Mouse (Mus musculus) hindbrain, embryonic 12.5 days (tissue): ENCODE results near the gene Erbb4. TPM values are rescaled to one million over a fixed set of nuclear protein-coding genes. Genes with fewer than 3 reads are reported as not detected.
A peak's percentile ranks its signal among the peaks of the same experiment; 100 is the strongest.

Experiments
- ATAC-seq: fragments of 200-750 bp; cut with Nextera tagmentation; 2 replicates; pipeline ENCODE4 v1.8.0; 2017; ENCODE audit warnings: moderate TSS enrichment; ENCODE audit not compliant: low FRiP score
- H3K27ac ChIP-seq: fragments of 300-500 bp; sonication (generic); 2 replicates; pipeline ENCODE4 v1.5.1; 2016; ENCODE audit warnings: mild to moderate bottlenecking
- H3K27me3 ChIP-seq: fragments of 300-500 bp; sonication (generic); 2 replicates; pipeline ENCODE4 v1.6.1; 2016; ENCODE audit warnings: mild to moderate bottlenecking
- H3K36me3 ChIP-seq: fragments of 300-500 bp; sonication (generic); 2 replicates; pipeline ENCODE4 v1.6.1; 2016; ENCODE audit warnings: mild to moderate bottlenecking
- H3K4me1 ChIP-seq: fragments of 300-500 bp; sonication (generic); 2 replicates; pipeline ENCODE4 v1.6.1; 2016
- H3K4me2 ChIP-seq: fragments of 300-500 bp; sonication (generic); replicated peaks from 2 replicates; pipeline ENCODE4 v1.6.1; 2016; ENCODE audit warnings: mild to moderate bottlenecking
- H3K4me3 ChIP-seq: fragments of 300-500 bp; sonication (generic); 2 replicates; pipeline ENCODE4 v1.5.1; 2016; ENCODE audit warnings: mild to moderate bottlenecking
- H3K9ac ChIP-seq: fragments of 300-500 bp; sonication (generic); 2 replicates; pipeline ENCODE4 v1.6.1; 2016; ENCODE audit warnings: mild to moderate bottlenecking, moderate library complexity
- H3K9me3 ChIP-seq: fragments of 300-500 bp; sonication (generic); replicated peaks from 2 replicates; pipeline ENCODE4 v1.6.1; 2016; ENCODE audit warnings: mild to moderate bottlenecking
- WGBS: fragments of 180-500 bp; shearing (Covaris S2); methylation state at CpG from one replicate; pipeline ENCODE4 v1.1.7; 2016; 5-methylcytosine and 5-hydroxymethylcytosine counted together
- polyA plus RNA-seq: library from polyadenylated mRNA; unstranded; fragments of >200 nt; fragmentation: Nextera tagmentation; extraction: Ambion mirVana; gene quantifications from 2 replicates; pipeline ENCODE4 v1.2.1, GENCODE M21; 2016

The Erbb4 gene
- polyA plus RNA-seq, 1 experiment from 2014 or later: 9.2 TPM

DNA sequence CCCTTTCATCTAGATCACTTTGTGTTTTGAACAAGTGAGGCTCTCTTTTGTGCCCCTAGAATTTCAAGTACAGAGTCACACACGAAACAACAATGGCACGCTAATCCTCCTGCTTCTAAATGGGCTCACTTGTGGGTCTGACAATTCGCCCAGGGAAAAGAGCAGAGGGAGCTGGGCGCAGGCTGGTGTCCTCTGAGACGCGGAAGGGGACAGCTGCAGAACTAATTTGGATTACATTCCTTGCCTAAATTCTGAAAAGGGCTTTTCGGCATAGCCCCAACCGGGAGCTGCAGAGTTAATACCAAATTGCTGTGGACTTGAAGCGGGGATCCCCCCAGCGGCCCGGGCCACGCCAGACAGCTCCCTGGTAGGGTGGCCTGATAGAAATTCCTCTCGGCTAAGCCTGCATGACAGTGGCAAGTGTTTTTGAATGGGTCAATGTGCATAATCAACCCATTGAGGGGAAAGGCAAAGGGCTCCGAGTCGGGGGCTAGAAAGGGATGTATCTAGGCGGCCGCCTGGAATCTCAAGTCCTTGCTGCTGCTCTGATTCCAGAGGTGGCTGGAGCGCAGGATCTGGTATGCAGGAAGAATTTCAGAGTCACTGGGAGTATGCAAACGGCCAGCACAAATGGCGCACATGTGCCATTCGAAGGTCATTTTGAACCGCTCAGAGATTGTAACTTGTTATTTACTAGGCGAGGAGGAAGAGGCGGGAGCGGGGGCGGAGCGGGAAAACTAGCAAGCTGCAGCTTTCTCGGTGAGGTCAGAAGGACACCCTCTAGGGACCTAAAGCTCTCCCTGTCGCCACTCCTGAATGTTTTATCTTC is 2.2 kb downstream of the Erbb4 start:
- peak overlapping the region; percentile 76 for H3K4me3 ChIP-seq
- peak overlapping the region; percentile 68 for H3K27ac ChIP-seq

DNA sequence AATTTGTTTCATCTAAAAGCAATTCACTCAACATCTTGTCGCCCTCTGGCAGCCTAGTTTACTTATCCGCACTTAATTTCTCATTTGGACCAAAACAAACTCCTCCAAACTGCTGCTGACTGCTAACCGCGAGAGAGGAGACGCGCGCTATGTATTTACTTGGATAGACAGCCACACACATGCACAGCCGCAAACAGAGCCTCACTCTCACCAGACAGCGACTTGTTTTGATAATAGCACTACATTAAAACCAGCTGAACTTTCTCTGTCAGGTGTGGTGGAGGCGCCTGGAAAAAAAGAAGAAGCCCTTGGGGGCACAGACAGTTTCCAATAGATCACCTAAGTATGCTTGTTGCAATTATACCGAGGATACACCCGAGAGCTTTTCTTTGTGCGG is 2.8 kb downstream of the Erbb4 start:
- no peak for ATAC-seq
- peaks cover 15% of the 10 kb centered on the region for H3K4me1 ChIP-seq
- H3K9me3 ChIP-seq: no peaks in the 10 kb centered on the region
- under 1% methylated on average over 13 of the region's 13 CpGs for WGBS
- H3K4me3 ChIP-seq: peak overlapping the region; percentile 76
- peak overlapping the region; percentile 68 for H3K27ac ChIP-seq
- no peaks in the 10 kb centered on the region for H3K36me3 ChIP-seq
- peak overlapping the region; percentile 95 for H3K4me2 ChIP-seq
- peak overlapping the region; percentile 78; the same call in 1 of the 2 replicates for H3K9ac ChIP-seq
- H3K27me3 ChIP-seq: peaks cover 12% of the 10 kb centered on the region

More for the DNA sequence above, 2.2 kb downstream of the Erbb4 start:
- peak; percentile 76 for ATAC-seq
- Histone ChIP-seq H3K4me2 (peak overlapping the region; percentile 95), H3K4me1 (peaks cover 15% of the 10 kb centered on the region), H3K9me3 (no peaks in the 10 kb centered on the region), H3K9ac (peak overlapping the region; percentile 78), H3K27me3 (peaks cover 12% of the 10 kb centered on the region), H3K36me3 (no peaks in the 10 kb centered on the region)
- WGBS: under 1% methylated on average over 29 of the region's 29 CpGs

DNA sequence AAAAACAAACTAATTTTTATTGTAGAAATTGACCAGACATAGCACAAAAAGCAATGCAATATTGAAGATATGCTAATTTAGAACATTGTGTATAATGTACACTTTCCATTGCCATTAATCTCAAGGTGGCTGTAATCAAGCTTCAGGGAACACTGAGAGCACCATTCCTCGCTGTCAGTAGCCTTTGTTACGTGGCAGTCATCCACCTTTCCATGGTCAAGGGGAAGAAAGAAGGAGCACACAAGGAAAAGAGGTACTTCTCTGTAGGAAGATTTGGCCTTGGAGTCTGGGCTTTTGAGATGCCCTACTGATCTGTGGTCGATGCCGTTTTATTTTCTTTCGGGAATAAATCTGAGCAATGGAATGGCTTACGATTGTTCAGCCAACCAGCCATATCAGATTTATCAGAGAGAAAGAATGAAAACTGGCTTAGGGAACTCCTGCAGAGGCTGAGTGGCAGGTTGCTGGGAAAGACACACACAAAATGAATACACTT is 4.6 kb downstream of the Erbb4 start:
- no peak overlapping the region for H3K27ac ChIP-seq
- no peaks in the 10 kb centered on the region for H3K36me3 ChIP-seq
- no peak for ATAC-seq

GRCm38 (mm10) chr1:69101670-69102069 is 6.2 kb downstream of the Erbb4 start:
- no peak for ATAC-seq
- H3K27me3 ChIP-seq: peaks cover 5% of the 10 kb centered on the region; the same call in 1 of the 2 replicates
- H3K36me3 ChIP-seq: no peaks in the 10 kb centered on the region
- no peaks in the 10 kb centered on the region for H3K9me3 ChIP-seq
- H3K27ac ChIP-seq: no peak overlapping the region
- WGBS: 70% methylated on average over 2 of the region's 2 CpGs
- H3K4me1 ChIP-seq: peaks cover 15% of the 10 kb centered on the region; the same call in 1 of the 2 replicates
- H3K4me2 ChIP-seq: no peak overlapping the region
- H3K4me3 ChIP-seq: no peak overlapping the region
- H3K9ac ChIP-seq: no peak overlapping the region

More for the DNA sequence above, 4.6 kb downstream of the Erbb4 start:
- Histone ChIP-seq H3K9me3 (no peaks in the 10 kb centered on the region), H3K4me2 (no peak overlapping the region), H3K27me3 (peaks cover 5% of the 10 kb centered on the region), H3K4me3 (no peak overlapping the region), H3K4me1 (peaks cover 15% of the 10 kb centered on the region; the same call in 1 of the 2 replicates), H3K9ac (no peak overlapping the region)
- WGBS: 67% methylated on average over 6 of the region's 6 CpGs

GRCm38 (mm10) chr1:69093052-69093451 is 14.8 kb downstream of the Erbb4 start:
- H3K27me3 ChIP-seq: no peaks in the 10 kb centered on the region
- ATAC-seq: no peak
- no peak overlapping the region for H3K27ac ChIP-seq
- no peak overlapping the region for H3K4me3 ChIP-seq
- no peak overlapping the region for H3K4me2 ChIP-seq
- H3K9ac ChIP-seq: no peak overlapping the region
- no peaks in the 10 kb centered on the region for H3K4me1 ChIP-seq
- no peaks in the 10 kb centered on the region for H3K9me3 ChIP-seq
- 48% methylated on average over 3 of the region's 3 CpGs for WGBS
- H3K36me3 ChIP-seq: no peaks in the 10 kb centered on the region

DNA sequence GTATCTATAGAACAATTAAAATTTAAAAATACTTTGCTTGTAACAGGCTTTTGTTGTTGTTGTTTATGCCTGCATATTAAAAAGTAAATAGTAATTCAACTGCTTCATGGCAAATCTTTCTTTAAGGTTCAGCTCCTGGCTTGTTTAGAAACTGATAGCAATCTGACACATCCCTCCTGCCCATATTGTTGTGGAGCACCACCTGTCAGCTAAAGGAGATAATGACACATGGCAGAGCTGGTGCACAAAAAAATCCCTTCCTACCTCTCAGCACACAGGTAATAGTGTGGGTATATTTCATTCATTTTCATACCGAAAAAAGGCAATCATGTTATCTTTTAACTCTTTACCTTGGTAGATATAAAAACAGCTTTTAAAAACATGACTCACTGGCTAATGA is 18.5 kb downstream of the Erbb4 start:
- H3K27me3 ChIP-seq: no peaks in the 10 kb centered on the region

GRCm38 (mm10) chr1:69085753-69086152 is 22.1 kb downstream of the Erbb4 start:
- no peaks in the 10 kb centered on the region for H3K27me3 ChIP-seq
- no peak overlapping the region for H3K4me3 ChIP-seq
- no peaks in the 10 kb centered on the region for H3K9me3 ChIP-seq
- H3K36me3 ChIP-seq: no peaks in the 10 kb centered on the region
- H3K9ac ChIP-seq: no peak overlapping the region
- H3K4me2 ChIP-seq: no peak overlapping the region
- no peak overlapping the region for H3K27ac ChIP-seq
- ATAC-seq: no peak
- WGBS: 75% methylated on average over 6 of the region's 6 CpGs
- H3K4me1 ChIP-seq: no peaks in the 10 kb centered on the region

More for the DNA sequence above, 18.5 kb downstream of the Erbb4 start:
- WGBS: 86% methylated on average over 1 of the region's 1 CpGs
- Histone ChIP-seq H3K9me3 (no peaks in the 10 kb centered on the region), H3K4me2 (no peak overlapping the region), H3K4me3 (no peak overlapping the region), H3K27ac (no peak overlapping the region), H3K4me1 (no peaks in the 10 kb centered on the region), H3K36me3 (no peaks in the 10 kb centered on the region), H3K9ac (no peak overlapping the region)
- no peak for ATAC-seq

DNA sequence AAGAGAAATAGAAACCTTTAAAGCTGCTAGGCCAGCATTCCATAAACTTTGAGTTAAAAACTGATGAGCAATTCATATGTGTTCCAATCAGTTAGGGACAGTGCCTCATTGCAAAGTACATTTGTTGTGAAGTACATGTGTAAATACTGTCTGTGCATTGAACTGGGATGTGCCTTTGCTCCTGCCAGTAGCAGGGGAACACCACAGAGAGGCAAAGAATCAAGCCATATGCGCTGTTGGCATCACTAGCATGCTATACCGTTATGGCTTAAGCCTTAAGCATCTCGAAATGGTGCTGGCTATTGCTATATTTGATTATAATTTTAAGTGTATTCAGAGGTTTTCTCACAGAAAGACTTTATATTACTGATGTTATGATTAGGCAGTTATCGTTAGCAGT is 58.9 kb downstream of the Erbb4 start:
- H3K36me3 ChIP-seq: no peaks in the 10 kb centered on the region
- no peak for ATAC-seq
- no peak overlapping the region for H3K27ac ChIP-seq
- no peak overlapping the region for H3K9ac ChIP-seq
- no peak overlapping the region for H3K4me3 ChIP-seq
- H3K9me3 ChIP-seq: no peaks in the 10 kb centered on the region
- H3K4me1 ChIP-seq: no peaks in the 10 kb centered on the region
- no peaks in the 10 kb centered on the region for H3K27me3 ChIP-seq
- no peak overlapping the region for H3K4me2 ChIP-seq
- WGBS: 94% methylated on average over 4 of the region's 4 CpGs

DNA sequence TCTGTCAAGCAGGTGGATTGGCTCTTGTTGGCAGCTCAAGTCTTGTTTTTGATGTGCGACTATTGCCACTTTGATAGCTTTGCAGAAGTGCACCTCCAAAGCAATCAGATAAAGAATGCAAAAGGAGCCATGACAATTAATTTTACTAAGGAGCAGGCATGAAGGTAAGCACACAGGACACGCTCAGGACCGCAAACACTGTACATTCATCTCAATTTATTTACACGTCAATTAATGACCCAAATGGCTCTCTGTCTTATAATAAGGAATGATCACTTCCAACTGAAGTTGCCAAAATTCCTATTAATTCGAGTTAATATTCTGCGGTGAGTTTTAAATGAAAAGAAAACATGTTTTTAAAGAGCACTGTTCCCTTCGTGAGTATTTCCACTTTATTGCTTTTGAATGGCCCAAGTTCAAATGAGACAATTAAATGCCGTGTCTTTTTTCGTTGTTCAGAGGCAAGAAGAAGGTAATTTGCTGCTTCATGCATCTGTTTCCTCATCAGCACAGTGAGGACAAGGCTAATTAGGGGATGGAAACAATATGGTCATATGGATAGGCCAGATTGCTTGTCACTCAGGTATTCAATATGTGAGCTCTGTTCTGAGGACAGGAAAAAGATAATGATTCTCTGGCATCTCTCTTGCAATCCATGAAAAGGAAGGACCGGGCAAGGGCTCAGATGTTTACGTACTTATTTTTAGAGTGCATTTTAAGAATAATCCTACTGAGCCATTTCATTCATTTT is 61.5 kb downstream of the Erbb4 start:
- H3K27ac ChIP-seq: no peak overlapping the region
- no peaks in the 10 kb centered on the region for H3K36me3 ChIP-seq
- WGBS: 70% methylated on average over 11 of the region's 11 CpGs
- H3K27me3 ChIP-seq: no peaks in the 10 kb centered on the region
- H3K9ac ChIP-seq: no peak overlapping the region
- no peaks in the 10 kb centered on the region for H3K9me3 ChIP-seq
- ATAC-seq: no peak
- no peak overlapping the region for H3K4me3 ChIP-seq
- H3K4me1 ChIP-seq: no peaks in the 10 kb centered on the region
- H3K4me2 ChIP-seq: no peak overlapping the region

DNA sequence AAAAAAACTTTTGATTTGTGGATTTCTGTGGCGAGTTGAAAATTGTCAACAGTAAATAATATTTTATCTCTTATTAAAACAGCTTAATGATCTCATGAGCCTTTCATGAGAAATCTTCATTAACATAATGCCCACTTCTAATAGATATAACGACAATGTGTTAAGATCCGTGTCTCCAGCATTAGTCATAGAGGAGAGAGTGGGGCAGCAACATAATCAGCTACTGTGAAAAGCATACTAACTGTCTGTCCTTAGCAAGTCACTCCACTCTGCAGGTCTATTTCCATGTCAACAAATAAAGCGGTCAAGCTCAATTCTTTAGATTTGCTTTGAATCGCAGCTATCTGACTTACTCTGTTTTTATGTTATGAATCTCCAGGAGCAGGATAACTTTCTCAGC is 80.0 kb downstream of the Erbb4 start:
- Histone ChIP-seq H3K4me3 (no peak overlapping the region), H3K36me3 (no peaks in the 10 kb centered on the region), H3K4me1 (peaks cover 5% of the 10 kb centered on the region; the same call in 1 of the 2 replicates), H3K27me3 (no peaks in the 10 kb centered on the region), H3K9ac (no peak overlapping the region), H3K27ac (0 out of 2 replicates have a peak overlapping the region, but pooled peaks have one; percentile 35), H3K4me2 (no peak overlapping the region), H3K9me3 (no peaks in the 10 kb centered on the region)
- 41% methylated on average over 5 of the region's 5 CpGs for WGBS
- peak; percentile 75; the same call in 1 of the 2 replicates for ATAC-seq

- Histone ChIP-seq H3K36me3 (no peaks in the 10 kb centered on the region), H3K27me3 (no peaks in the 10 kb centered on the region), H3K9me3 (no peaks in the 10 kb centered on the region), H3K27ac (peak overlapping the region; percentile 49), H3K4me2 (no peak overlapping the region), H3K4me3 (no peak overlapping the region), H3K9ac (no peak overlapping the region), H3K4me1 (peaks cover 5% of the 10 kb centered on the region; the same call in 1 of the 2 replicates)
- WGBS: 18% methylated on average over 3 of the region's 3 CpGs
- ATAC-seq: peak; percentile 85
Measured at GRCm38 (mm10) chr1:69024858-69025257, 83.0 kb downstream of the Erbb4 start.
